Mouse (Mus musculus): ENCODE measurements around the gene Traf3ip2.

Gene Traf3ip2

GRCm38 (mm10) chr10:39600115-39600514, 12.6 kb upstream of the Traf3ip2 start:
- no peak for DNase-seq (ENCODE audit: low read depth, low spot score)

GRCm38 (mm10) chr10:39601068-39601467, 11.7 kb upstream of the Traf3ip2 start:
- DNase-seq (ENCODE audit: low read depth, low spot score): no peak

- no peak for DNase-seq (ENCODE audit: low read depth, low spot score)
Observed at GRCm38 (mm10) chr10:39606434-39606833, 6.3 kb upstream of the Traf3ip2 start.

GRCm38 (mm10) chr10:39611234-39611633, 1.5 kb upstream of the Traf3ip2 start:
- DNase-seq (ENCODE audit: low read depth, low spot score): no peak

GRCm38 (mm10) chr10:39612131-39612530, 603 bp upstream of the Traf3ip2 start:
- DNase-seq (ENCODE audit: low read depth, low spot score): no peak

GRCm38 (mm10) chr10:39612989-39613831, 476 bp downstream of the Traf3ip2 start:
- DNase-seq (ENCODE audit: low read depth, low spot score): peak; percentile 73

GRCm38 (mm10) chr10:39613973-39614372, 1.2 kb downstream of the Traf3ip2 start:
- DNase-seq (ENCODE audit: low read depth, low spot score): no peak

- DNase-seq (ENCODE audit: low read depth, low spot score): no peak
Observed at GRCm38 (mm10) chr10:39614676-39615075, 1.9 kb downstream of the Traf3ip2 start.

GRCm38 (mm10) chr10:39615531-39616229, 2.9 kb downstream of the Traf3ip2 start:
- DNase-seq (ENCODE audit: low read depth, low spot score): no peak

- DNase-seq (ENCODE audit: low read depth, low spot score): no peak
Observed at GRCm38 (mm10) chr10:39616230-39616590, 3.5 kb downstream of the Traf3ip2 start.

- no peak for DNase-seq (ENCODE audit: low read depth, low spot score)
Observed at GRCm38 (mm10) chr10:39616626-39617025, 3.9 kb downstream of the Traf3ip2 start.

- peak; percentile 73 for DNase-seq (ENCODE audit: low read depth, low spot score)
Observed at GRCm38 (mm10) chr10:39618431-39618830, 5.7 kb downstream of the Traf3ip2 start.

- no peak for DNase-seq (ENCODE audit: low read depth, low spot score)
Observed at GRCm38 (mm10) chr10:39620626-39621025, 7.9 kb downstream of the Traf3ip2 start.

GRCm38 (mm10) chr10:39623806-39624205, 11.1 kb downstream of the Traf3ip2 start:
- DNase-seq (ENCODE audit: low read depth, low spot score): no peak

- no peak for DNase-seq (ENCODE audit: low read depth, low spot score)
Observed at GRCm38 (mm10) chr10:39624837-39625625, 12.3 kb downstream of the Traf3ip2 start.

GRCm38 (mm10) chr10:39625626-39626260, 13.0 kb downstream of the Traf3ip2 start:
- DNase-seq (ENCODE audit: low read depth, low spot score): no peak

- no peak for DNase-seq (ENCODE audit: low read depth, low spot score)
Observed at GRCm38 (mm10) chr10:39626376-39626775, 13.6 kb downstream of the Traf3ip2 start.

GRCm38 (mm10) chr10:39628799-39629517, 16.2 kb downstream of the Traf3ip2 start:
- DNase-seq (ENCODE audit: low read depth, low spot score): peak; percentile 65

- no peak for DNase-seq (ENCODE audit: low read depth, low spot score)
Observed at GRCm38 (mm10) chr10:39629746-39630552, 17.2 kb downstream of the Traf3ip2 start.

GRCm38 (mm10) chr10:39630811-39631210, 18.1 kb downstream of the Traf3ip2 start:
- no peak for DNase-seq (ENCODE audit: low read depth, low spot score)
